Mouse (Mus musculus): ENCODE measurements around the gene Erc2. TPM values are rescaled to one million over a fixed set of nuclear protein-coding genes. Genes with fewer than 3 reads are reported as not detected.
A peak's percentile ranks its signal among the peaks of the same experiment; 100 is the strongest.

Erc2 gene
- polyA plus RNA-seq, 1 experiment from 2014 or later: 2.5 TPM

DNA sequence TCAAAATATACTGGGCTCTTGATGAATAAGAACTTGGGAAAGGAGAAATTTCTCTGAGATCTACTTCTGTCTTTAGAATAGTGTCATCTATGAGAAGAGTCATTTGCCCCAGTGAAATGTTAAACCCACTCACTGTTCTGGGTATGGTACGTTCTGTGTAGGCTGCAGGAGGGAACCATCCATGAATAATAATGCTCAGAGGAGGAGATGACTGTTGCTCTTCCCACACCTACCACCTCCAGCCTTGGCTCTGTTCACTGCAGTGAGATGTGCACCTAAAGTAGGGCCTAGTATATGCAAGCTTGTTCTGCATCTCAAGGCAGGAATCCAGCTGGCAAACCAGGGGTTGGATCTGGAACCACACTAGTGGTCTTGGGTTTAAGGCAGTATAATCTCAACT is 353.4 kb downstream of the Erc2 start:
- no peaks in the 10 kb centered on the region for H3K27me3 ChIP-seq
- ChIA-PET POLR2A (interaction anchor here (0.5 kb wide), 1 partner anchor 55 kb away, joined by 4 read pairs; no protein-coding TSS in a partner anchor), CTCF (no interaction called here)
- TF ChIP-seq CTCF (IDR thresholded peaks at IDR 0.05): no peak
- ATAC-seq (no peak), DNase-seq (ENCODE audit: low read depth, low spot score) (no peak)
- in situ Hi-C loops (cut with MboI; ENCODE audit: low pct_unique_long_range_greater_than_20kb): no loop called here

DNA sequence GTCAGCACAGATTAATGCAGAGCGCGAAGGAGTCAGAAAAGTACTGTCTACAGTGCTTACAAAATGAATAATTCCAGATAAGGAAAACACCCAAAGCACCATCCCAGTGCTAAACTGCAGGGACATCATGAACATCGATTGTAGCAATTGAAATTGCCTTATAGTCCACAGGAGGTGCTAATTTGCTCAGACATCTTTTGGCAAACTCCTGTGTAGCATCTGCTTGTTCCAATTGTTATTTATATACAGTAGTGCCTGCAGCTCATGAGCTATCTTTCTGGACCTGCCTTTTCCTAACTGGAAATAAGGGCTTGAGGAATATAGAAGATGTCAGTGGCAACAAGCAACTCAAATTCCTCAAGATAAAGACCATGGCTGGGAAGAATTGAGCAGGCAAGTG is 362.5 kb downstream of the Erc2 start:
- ATAC-seq (no peak), DNase-seq (ENCODE audit: low read depth, low spot score) (no peak)
- in situ Hi-C loops (cut with MboI; ENCODE audit: low pct_unique_long_range_greater_than_20kb): no loop called here
- CTCF ChIA-PET: interaction anchor here (1.5 to 2.2 kb wide), 2 partner anchors 19 to 23 kb away, joined by 4 to 5 read pairs; no protein-coding TSS in a partner anchor
- TF ChIP-seq CTCF (IDR thresholded peaks at IDR 0.05): no peak
- POLR2A ChIA-PET: interaction anchor here (0.6 kb wide), 1 partner anchor 1993 kb away, joined by 3 read pairs; no protein-coding TSS in a partner anchor
- H3K27me3 ChIP-seq: peaks cover 4% of the 10 kb centered on the region

DNA sequence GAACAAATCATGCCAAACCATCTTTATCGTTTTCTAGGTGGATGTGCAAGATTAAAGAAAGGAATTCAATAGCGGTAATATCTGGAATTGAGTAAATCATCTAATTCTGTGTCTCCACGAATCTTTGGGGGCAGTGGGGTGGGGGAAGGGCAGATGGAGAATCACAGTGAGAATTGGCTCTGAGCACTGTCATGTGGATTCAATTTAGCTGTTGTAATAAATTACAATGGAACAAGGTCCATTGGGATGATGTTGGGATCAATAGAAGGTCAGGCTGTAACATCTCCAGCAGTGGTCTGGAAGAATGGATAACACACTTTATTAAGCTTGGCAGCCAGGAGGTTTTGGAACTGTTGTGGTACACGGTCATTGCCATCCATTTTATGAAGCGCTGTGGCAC is 363.0 kb downstream of the Erc2 start:
- DNase-seq (ENCODE audit: low read depth, low spot score): no peak
- no peak for TF ChIP-seq CTCF (IDR thresholded peaks at IDR 0.05)
- ChIA-PET CTCF (interaction anchor here (1.5 to 2.2 kb wide), 2 partner anchors 19 to 24 kb away, joined by 4 to 5 read pairs; no protein-coding TSS in a partner anchor), POLR2A (no interaction called here)
- ATAC-seq: no peak
- peaks cover 4% of the 10 kb centered on the region for H3K27me3 ChIP-seq
- in situ Hi-C loops (cut with MboI; ENCODE audit: low pct_unique_long_range_greater_than_20kb): no loop called here

DNA sequence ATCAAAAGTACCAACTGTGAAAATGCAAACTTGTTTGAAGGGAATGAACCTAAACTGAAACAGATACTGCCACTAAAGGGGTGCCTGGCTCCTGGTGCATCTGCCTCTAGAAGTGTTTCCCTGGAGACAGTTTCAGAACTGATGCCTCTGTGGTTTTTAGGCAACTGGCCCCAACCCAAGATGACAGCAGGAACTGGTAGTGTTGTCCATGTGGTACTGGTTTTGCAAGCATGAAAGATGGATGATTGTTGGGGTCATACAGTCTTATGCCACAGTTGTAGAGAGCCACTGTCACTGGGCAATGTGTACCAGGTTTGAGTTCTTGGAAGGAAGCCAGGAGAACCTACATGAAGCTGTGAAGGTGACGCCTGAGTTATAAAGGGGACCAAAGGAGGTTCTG is 365.2 kb downstream of the Erc2 start:
- CTCF ChIA-PET: no interaction called here
- peaks cover 4% of the 10 kb centered on the region for H3K27me3 ChIP-seq
- no peak for TF ChIP-seq CTCF (IDR thresholded peaks at IDR 0.05)
- in situ Hi-C loops (cut with MboI; ENCODE audit: low pct_unique_long_range_greater_than_20kb): no loop called here
- ATAC-seq: no peak
- no peak for DNase-seq (ENCODE audit: low read depth, low spot score)
- POLR2A ChIA-PET: no interaction called here

GRCm38 (mm10) chr14:27998551-27998950 is 376.3 kb downstream of the Erc2 start:
- DNase-seq (ENCODE audit: low read depth, low spot score): no peak
- POLR2A ChIA-PET: no interaction called here
- CTCF ChIA-PET: no interaction called here
- H3K27me3 ChIP-seq: no peaks in the 10 kb centered on the region
- in situ Hi-C loops (cut with MboI; ENCODE audit: low pct_unique_long_range_greater_than_20kb): no loop called here
- ATAC-seq: no peak
- TF ChIP-seq CTCF (IDR thresholded peaks at IDR 0.05): no peak

DNA sequence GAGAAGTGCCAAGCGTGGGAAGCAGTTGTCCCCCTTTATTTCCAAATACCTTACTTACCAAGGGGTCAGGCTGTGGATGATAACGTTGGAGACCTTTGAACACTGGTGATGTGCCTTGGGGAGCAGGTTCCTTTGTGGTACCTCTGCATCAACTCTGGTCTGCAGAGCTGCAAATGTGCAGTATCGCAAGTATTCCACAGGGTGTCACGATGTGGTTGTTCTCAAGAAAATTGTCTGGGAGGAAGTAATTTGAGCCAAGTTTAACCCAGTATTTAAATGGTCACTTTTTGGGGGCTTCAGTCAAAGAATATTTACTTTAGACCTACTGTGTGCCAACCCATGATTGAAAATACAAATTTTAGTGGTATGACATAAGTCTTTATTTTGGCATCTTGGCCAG is 381.8 kb downstream of the Erc2 start:
- CTCF ChIA-PET: interaction anchor here (1.2 to 1.4 kb wide), 2 partner anchors 9 to 19 kb away, joined by 3 to 4 read pairs; no protein-coding TSS in a partner anchor
- POLR2A ChIA-PET: interaction anchor here (0.6 kb wide), 1 partner anchor 226 kb away, joined by 3 read pairs; no protein-coding TSS in a partner anchor
- DNase-seq (ENCODE audit: low read depth, low spot score) (no peak), ATAC-seq (no peak)
- peak; percentile 44 for TF ChIP-seq CTCF (IDR thresholded peaks at IDR 0.05)
- in situ Hi-C loops (cut with MboI; ENCODE audit: low pct_unique_long_range_greater_than_20kb): no loop called here
- H3K27me3 ChIP-seq: no peaks in the 10 kb centered on the region

- ChIA-PET POLR2A (no interaction called here), CTCF (interaction anchor here (0.8 kb wide), 1 partner anchor 9 kb away, joined by 3 read pairs; no protein-coding TSS in a partner anchor)
- in situ Hi-C loops (cut with MboI; ENCODE audit: low pct_unique_long_range_greater_than_20kb): no loop called here
- H3K27me3 ChIP-seq: no peaks in the 10 kb centered on the region
- TF ChIP-seq CTCF (IDR thresholded peaks at IDR 0.05): no peak
- no peak for DNase-seq (ENCODE audit: low read depth, low spot score)
- ATAC-seq: no peak
Observed at GRCm38 (mm10) chr14:28010536-28011280, 388.5 kb downstream of the Erc2 start.

DNA sequence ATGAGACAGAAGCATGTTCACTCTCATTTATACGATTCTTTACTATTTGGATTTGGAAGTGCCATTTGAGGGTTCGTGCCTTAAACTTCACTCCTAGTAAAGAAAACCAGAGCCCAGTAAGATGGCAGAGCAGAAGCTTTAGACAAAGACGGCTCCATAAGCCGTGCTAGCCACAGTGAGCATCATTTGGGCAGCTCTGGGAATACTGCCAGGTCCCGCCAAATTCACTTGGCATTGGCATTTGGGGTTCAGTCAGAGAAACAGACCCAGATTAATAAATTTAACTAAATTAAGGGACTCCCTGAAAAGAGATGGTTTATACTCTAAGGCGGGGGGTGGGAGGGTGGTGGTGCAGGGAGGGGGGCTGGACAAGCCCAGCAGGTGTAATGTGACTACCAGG is 401.0 kb downstream of the Erc2 start:
- POLR2A ChIA-PET: no interaction called here
- in situ Hi-C loops (cut with MboI; ENCODE audit: low pct_unique_long_range_greater_than_20kb): loop anchor here (10.0 kb wide), 1 partner anchor 218 kb away; no protein-coding TSS in a partner anchor

GRCm38 (mm10) chr14:28030870-28031269 is 408.6 kb downstream of the Erc2 start:
- in situ Hi-C loops (cut with MboI; ENCODE audit: low pct_unique_long_range_greater_than_20kb): no loop called here
- ChIA-PET CTCF (interaction anchor here (2.7 kb wide), 1 partner anchor 17 kb away, joined by 7 read pairs; no protein-coding TSS in a partner anchor), POLR2A (interaction anchor here (0.6 kb wide), 1 partner anchor 55 kb away, joined by 4 read pairs; no protein-coding TSS in a partner anchor)
- TF ChIP-seq CTCF (IDR thresholded peaks at IDR 0.05): no peak
- no peaks in the 10 kb centered on the region for H3K27me3 ChIP-seq
- ATAC-seq (no peak), DNase-seq (ENCODE audit: low read depth, low spot score) (peak; percentile 43)

More for the DNA sequence above, 401.0 kb downstream of the Erc2 start:
- ATAC-seq (no peak), DNase-seq (ENCODE audit: low read depth, low spot score) (no peak)
- no peaks in the 10 kb centered on the region for H3K27me3 ChIP-seq
- CTCF ChIA-PET: no interaction called here
- TF ChIP-seq CTCF (IDR thresholded peaks at IDR 0.05): no peak

GRCm38 (mm10) chr14:28035013-28035412 is 412.8 kb downstream of the Erc2 start:
- TF ChIP-seq CTCF (IDR thresholded peaks at IDR 0.05): no peak
- in situ Hi-C loops (cut with MboI; ENCODE audit: low pct_unique_long_range_greater_than_20kb): no loop called here
- DNase-seq (ENCODE audit: low read depth, low spot score) (no peak), ATAC-seq (no peak)
- no peaks in the 10 kb centered on the region for H3K27me3 ChIP-seq
- ChIA-PET POLR2A (no interaction called here), CTCF (no interaction called here)

- no peak for TF ChIP-seq CTCF (IDR thresholded peaks at IDR 0.05)
- ChIA-PET CTCF (no interaction called here), POLR2A (no interaction called here)
- H3K27me3 ChIP-seq: no peaks in the 10 kb centered on the region
- no peak for DNase-seq (ENCODE audit: low read depth, low spot score)
- ATAC-seq: no peak
- in situ Hi-C loops (cut with MboI; ENCODE audit: low pct_unique_long_range_greater_than_20kb): no loop called here
Observed at GRCm38 (mm10) chr14:28043095-28043494, 420.9 kb downstream of the Erc2 start.
